Mouse (Mus musculus) limb, embryonic 14.5 days (tissue): ENCODE results near the gene Rhbdl3. TPM values are rescaled to one million over a fixed set of nuclear protein-coding genes. Genes with fewer than 3 reads are reported as not detected.

ENCODE experiments used
- ATAC-seq: fragments of 200-750 bp; cut with Nextera tagmentation; 2 replicates; pipeline ENCODE4 v1.8.0; 2017; ENCODE audit warnings: low read depth, moderate number of reproducible peaks, moderate TSS enrichment; ENCODE audit not compliant: low FRiP score
- DNase-seq: peaks from one replicate; pipeline ENCODE4 v3.0.0-alpha.2; 2015; ENCODE audit warnings: low spot score
- H3K27ac ChIP-seq: fragments of 300-500 bp; sonication (generic); replicated peaks from 2 replicates; pipeline ENCODE4 v1.5.1; 2014; ENCODE audit warnings: low read depth, mild to moderate bottlenecking, low read length, moderate library complexity, mixed read lengths
- H3K27me3 ChIP-seq: fragments of 300-500 bp; sonication (generic); 2 replicates; pipeline ENCODE4 v1.6.1; 2014; ENCODE audit warnings: low read length, mixed read lengths; ENCODE audit not compliant: control insufficient read depth, insufficient read depth
- H3K36me3 ChIP-seq: fragments of 300-500 bp; sonication (generic); 2 replicates; pipeline ENCODE4 v1.6.1; 2014; ENCODE audit warnings: mild to moderate bottlenecking, low read length, moderate library complexity, mixed read lengths; ENCODE audit not compliant: control insufficient read depth, insufficient read depth
- H3K4me1 ChIP-seq: fragments of 300-500 bp; sonication (generic); 2 replicates; pipeline ENCODE4 v1.6.1; 2014; ENCODE audit warnings: antibody characterized with exemption, low read length, mixed read lengths; ENCODE audit not compliant: control insufficient read depth, insufficient read depth
- H3K4me2 ChIP-seq: fragments of 300-500 bp; sonication (generic); replicated peaks from 2 replicates; pipeline ENCODE4 v1.6.1; 2014; ENCODE audit warnings: low read depth, mild to moderate bottlenecking, low read length, moderate library complexity; ENCODE audit not compliant: severe bottlenecking
- H3K4me3 ChIP-seq: fragments of 300-500 bp; sonication (generic); replicated peaks from 2 replicates; pipeline ENCODE4 v1.5.1; 2014; ENCODE audit warnings: low read length
- H3K9ac ChIP-seq: fragments of 300-500 bp; sonication (generic); 2 replicates; pipeline ENCODE4 v1.6.1; 2014; ENCODE audit warnings: mild to moderate bottlenecking, low read depth, low read length, moderate library complexity; ENCODE audit not compliant: severe bottlenecking
- H3K9me3 ChIP-seq: fragments of 300-500 bp; sonication (generic); 2 replicates; pipeline ENCODE4 v1.6.1; 2016; ENCODE audit warnings: low read length; ENCODE audit not compliant: control insufficient read depth
- POLR2A ChIP-seq: fragments of 200-500 bp; IDR thresholded peaks from 2 replicates; pipeline ENCODE4 v1.8.0; 2012; ENCODE audit warnings: inconsistent platforms, mild to moderate bottlenecking, moderate library complexity, borderline replicate concordance; ENCODE audit not compliant: insufficient read depth, insufficient read length; ENCODE audit errors: extremely low read depth
- WGBS: fragments of 180-500 bp; shearing (Covaris S2); extraction: QIAGEN DNeasy Blood & Tissue Kit; methylation state at CpG from one replicate; pipeline ENCODE4 v1.1.7; 2014; 5-methylcytosine and 5-hydroxymethylcytosine counted together
- polyA plus RNA-seq, 2 experiments: library from polyadenylated mRNA; depleted of rRNA in 1 of 2; stranded (reverse) in 1 of 2; unstranded in 1 of 2; fragments of >200 nt; fragmentation: Nextera tagmentation in 1 of 2; extraction: Ambion mirVana in 1 of 2; gene quantifications; 2 replicates each; pipeline versions ENCODE4 v1.2.1 to v1.2.3; 2012 to 2014

Rhbdl3 gene
- polyA plus RNA-seq, 2 experiments = 4.8 to 6.0 TPM

GRCm38 (mm10) chr11:80283786-80284185 lies 16.9 kb upstream of the Rhbdl3 start:
- Histone ChIP-seq H3K27ac (no peak overlapping the region), H3K27me3 (no peaks in the 10 kb centered on the region), H3K4me3 (no peak overlapping the region), H3K9ac (no peak overlapping the region), H3K4me1 (no peaks in the 10 kb centered on the region), H3K4me2 (no peak overlapping the region), H3K36me3 (no peaks in the 10 kb centered on the region), H3K9me3 (no peaks in the 10 kb centered on the region)
- TF ChIP-seq POLR2A = no peak
- DNase-seq (no peak), ATAC-seq (no peak)
- WGBS = 78% methylated on average over 3 of the region's 3 CpGs

- WGBS = 39% methylated on average over 6 of the region's 6 CpGs
- TF ChIP-seq POLR2A = no peak
- Histone ChIP-seq H3K27me3 (no peaks in the 10 kb centered on the region), H3K4me2 (no peak overlapping the region), H3K36me3 (no peaks in the 10 kb centered on the region), H3K27ac (no peak overlapping the region), H3K4me3 (no peak overlapping the region), H3K4me1 (0 out of 2 replicates have a peak, but pooled peaks cover 3% of the 10 kb centered on the region), H3K9me3 (no peaks in the 10 kb centered on the region), H3K9ac (no peak overlapping the region)
- no peak for ATAC-seq
- no peak for DNase-seq
These were observed 16.1 kb upstream of the Rhbdl3 start for GRCm38 (mm10) chr11:80284641-80285040.

- Histone ChIP-seq H3K9ac (no peak overlapping the region), H3K4me3 (no peak overlapping the region), H3K27me3 (no peaks in the 10 kb centered on the region), H3K36me3 (no peaks in the 10 kb centered on the region), H3K9me3 (no peaks in the 10 kb centered on the region), H3K4me1 (peaks cover 11% of the 10 kb centered on the region; the same call in 1 of the 2 replicates), H3K27ac (no peak overlapping the region), H3K4me2 (no peak overlapping the region)
- 12% methylated on average over 5 of the region's 5 CpGs for WGBS
- TF ChIP-seq POLR2A = no peak
- DNase-seq (peak; percentile 59), ATAC-seq (no peak)
These were observed 13.6 kb upstream of the Rhbdl3 start for GRCm38 (mm10) chr11:80287150-80287549.

- Histone ChIP-seq H3K4me1 (peaks cover 11% of the 10 kb centered on the region; the same call in 1 of the 2 replicates), H3K27me3 (no peaks in the 10 kb centered on the region), H3K4me3 (peak overlapping the region; percentile 28), H3K36me3 (no peaks in the 10 kb centered on the region), H3K4me2 (peak overlapping the region; percentile 56), H3K9me3 (no peaks in the 10 kb centered on the region), H3K9ac (0 out of 2 replicates have a peak overlapping the region, but pooled peaks have one; percentile 28), H3K27ac (peak overlapping the region; percentile 26)
- DNase-seq (peak; percentile 60), ATAC-seq (peak; percentile 88)
- 1% methylated on average over 23 of the region's 23 CpGs for WGBS
- TF ChIP-seq POLR2A = no peak
These were observed 10.8 kb upstream of the Rhbdl3 start for GRCm38 (mm10) chr11:80289701-80290445.

- Histone ChIP-seq H3K36me3 (no peaks in the 10 kb centered on the region), H3K4me1 (peaks cover 11% of the 10 kb centered on the region; the same call in 1 of the 2 replicates), H3K27ac (no peak overlapping the region), H3K4me3 (no peak overlapping the region), H3K4me2 (no peak overlapping the region), H3K27me3 (no peaks in the 10 kb centered on the region; the same call in 1 of the 2 replicates), H3K9me3 (no peaks in the 10 kb centered on the region), H3K9ac (no peak overlapping the region)
- DNase-seq (no peak), ATAC-seq (no peak)
- 73% methylated on average over 2 of the region's 2 CpGs for WGBS
- no peak for TF ChIP-seq POLR2A
These were observed 9.7 kb upstream of the Rhbdl3 start for GRCm38 (mm10) chr11:80291004-80291403.
